Mouse (Mus musculus) lung, embryonic 14.5 days (tissue): ENCODE data around the gene Adat2. TPM values are rescaled to one million over a fixed set of nuclear protein-coding genes. Genes with fewer than 3 reads are reported as not detected.

Experiments
- ATAC-seq: fragments of 200-750 bp; cut with Nextera tagmentation; 2 replicates; pipeline ENCODE4 v1.8.0; 2017; ENCODE audit warnings: mild to moderate bottlenecking, moderate TSS enrichment, moderate library complexity; ENCODE audit not compliant: insufficient read depth
- DNase-seq: peaks from one replicate; pipeline ENCODE4 v3.0.0-alpha.2; 2015
- H3K27ac ChIP-seq: fragments of 300-500 bp; sonication (generic); 2 replicates; pipeline ENCODE4 v1.5.1; 2014; ENCODE audit warnings: low read depth, mild to moderate bottlenecking, moderate library complexity
- H3K27me3 ChIP-seq: fragments of 300-500 bp; sonication (generic); 2 replicates; pipeline ENCODE4 v1.6.1; 2014; ENCODE audit warnings: low read length, control low read depth; ENCODE audit not compliant: insufficient read depth
- H3K36me3 ChIP-seq: fragments of 300-500 bp; sonication (generic); 2 replicates; pipeline ENCODE4 v1.6.1; 2014; ENCODE audit warnings: control low read depth; ENCODE audit not compliant: insufficient read depth
- H3K4me1 ChIP-seq: fragments of 300-500 bp; sonication (generic); 2 replicates; pipeline ENCODE4 v1.6.1; 2014; ENCODE audit warnings: antibody characterized with exemption, control low read depth; ENCODE audit not compliant: insufficient read depth
- H3K4me2 ChIP-seq: fragments of 300-500 bp; sonication (generic); 2 replicates; pipeline ENCODE4 v1.6.1; 2014; ENCODE audit warnings: mild to moderate bottlenecking
- H3K4me3 ChIP-seq: fragments of 300-500 bp; sonication (generic); 2 replicates; pipeline ENCODE4 v1.5.1; 2014; ENCODE audit warnings: low read depth, low read length
- H3K9ac ChIP-seq: fragments of 300-500 bp; sonication (generic); 2 replicates; pipeline ENCODE4 v1.6.1; 2014
- H3K9me3 ChIP-seq: fragments of 300-500 bp; sonication (generic); 2 replicates; pipeline ENCODE4 v1.6.1; 2016; ENCODE audit warnings: low read depth, low read length, control low read depth
- CTCF ChIP-seq: IDR thresholded peaks from 2 replicates; pipeline ENCODE4 v1.5.1; 2016; ENCODE audit warnings: antibody characterized with exemption, low read depth
- WGBS: fragments of 180-500 bp; shearing (Covaris S2); extraction: QIAGEN DNeasy Blood & Tissue Kit; methylation state at CpG from one replicate; pipeline ENCODE4 v1.1.7; 2014; 5-methylcytosine and 5-hydroxymethylcytosine counted together
- polyA plus RNA-seq: library from polyadenylated mRNA; unstranded; fragments of >200 nt; fragmentation: Nextera tagmentation; extraction: Ambion mirVana; gene quantifications from 2 replicates; pipeline ENCODE4 v1.2.1, GENCODE M21; 2014

Adat2 gene
- polyA plus RNA-seq, 1 experiment from 2014 or later = 6.1 TPM

GRCm38 (mm10) chr10:13553498-13553985, 848 bp downstream of the Adat2 start:
- H3K4me1 ChIP-seq = no peaks in the 10 kb centered on the region; the same call in 1 of the 2 replicates
- ATAC-seq (peak; percentile 21), DNase-seq (peak; percentile 18)
- H3K36me3 ChIP-seq = peaks cover 4% of the 10 kb centered on the region; the same call in 1 of the 2 replicates
- no peaks in the 10 kb centered on the region for H3K9me3 ChIP-seq
- H3K27me3 ChIP-seq = no peaks in the 10 kb centered on the region
- WGBS = 20% methylated on average over 10 of the region's 10 CpGs
- peak overlapping the region; percentile 70 for H3K27ac ChIP-seq
- peak overlapping the region; percentile 84 for H3K4me2 ChIP-seq
- peak overlapping the region; percentile 83 for H3K9ac ChIP-seq
- peak overlapping the region; percentile 72 for H3K4me3 ChIP-seq
- TF ChIP-seq CTCF = no peak

- Histone ChIP-seq H3K9ac (no peak overlapping the region), H3K27ac (no peak overlapping the region), H3K36me3 (peaks cover 4% of the 10 kb centered on the region; the same call in 1 of the 2 replicates), H3K27me3 (no peaks in the 10 kb centered on the region), H3K4me3 (no peak overlapping the region), H3K4me2 (no peak overlapping the region), H3K4me1 (no peaks in the 10 kb centered on the region; the same call in 1 of the 2 replicates), H3K9me3 (no peaks in the 10 kb centered on the region)
- ATAC-seq (no peak), DNase-seq (no peak)
- 97% methylated on average over 1 of the region's 1 CpGs for WGBS
- TF ChIP-seq CTCF = no peak
These were observed 1.6 kb downstream of the Adat2 start for GRCm38 (mm10) chr10:13554316-13554715.

GRCm38 (mm10) chr10:13560014-13560674, 7.5 kb downstream of the Adat2 start:
- TF ChIP-seq CTCF = no peak
- peaks cover 18% of the 10 kb centered on the region; the same call in 1 of the 2 replicates for H3K36me3 ChIP-seq
- no peak for ATAC-seq
- H3K27ac ChIP-seq = no peak overlapping the region
- H3K9ac ChIP-seq = no peak overlapping the region
- 88% methylated on average over 13 of the region's 13 CpGs for WGBS
- H3K4me1 ChIP-seq = no peaks in the 10 kb centered on the region
- no peaks in the 10 kb centered on the region for H3K27me3 ChIP-seq
- H3K4me2 ChIP-seq = no peak overlapping the region
- no peak overlapping the region for H3K4me3 ChIP-seq
- no peaks in the 10 kb centered on the region for H3K9me3 ChIP-seq
- DNase-seq = no peak

- H3K27ac ChIP-seq = no peak overlapping the region
- 0 out of 2 replicates have a peak overlapping the region, but pooled peaks have one; percentile 8 for H3K4me3 ChIP-seq
- WGBS = 24% methylated on average over 24 of the region's 24 CpGs
- H3K4me2 ChIP-seq = peak overlapping the region; percentile 56
- peak; percentile 95 for TF ChIP-seq CTCF
- no peak overlapping the region for H3K9ac ChIP-seq
- no peaks in the 10 kb centered on the region for H3K4me1 ChIP-seq
- peak; percentile 74; the same call in 1 of the 2 replicates for ATAC-seq
- no peaks in the 10 kb centered on the region for H3K9me3 ChIP-seq
- DNase-seq = peak; percentile 86
- peaks cover 13% of the 10 kb centered on the region; the same call in 1 of the 2 replicates for H3K36me3 ChIP-seq
- no peaks in the 10 kb centered on the region for H3K27me3 ChIP-seq
These were observed 11.8 kb downstream of the Adat2 start for GRCm38 (mm10) chr10:13564364-13565079.

GRCm38 (mm10) chr10:13565080-13565448, 12.4 kb downstream of the Adat2 start:
- Histone ChIP-seq H3K4me2 (peak overlapping the region; percentile 56), H3K36me3 (peaks cover 12% of the 10 kb centered on the region; the same call in 1 of the 2 replicates), H3K9ac (no peak overlapping the region), H3K9me3 (no peaks in the 10 kb centered on the region), H3K4me1 (no peaks in the 10 kb centered on the region; the same call in 1 of the 2 replicates), H3K27me3 (no peaks in the 10 kb centered on the region), H3K27ac (no peak overlapping the region), H3K4me3 (0 out of 2 replicates have a peak overlapping the region, but pooled peaks have one; percentile 8)
- WGBS = 45% methylated on average over 8 of the region's 8 CpGs
- DNase-seq (no peak), ATAC-seq (no peak)
- TF ChIP-seq CTCF = no peak

- DNase-seq (no peak), ATAC-seq (no peak)
- H3K4me1 ChIP-seq = no peaks in the 10 kb centered on the region; the same call in 1 of the 2 replicates
- H3K9ac ChIP-seq = no peak overlapping the region
- H3K36me3 ChIP-seq = 0 out of 2 replicates have a peak, but pooled peaks cover 4% of the 10 kb centered on the region
- H3K27ac ChIP-seq = no peak overlapping the region
- WGBS = 53% methylated on average over 13 of the region's 13 CpGs
- no peak overlapping the region for H3K4me3 ChIP-seq
- TF ChIP-seq CTCF = no peak
- no peak overlapping the region for H3K4me2 ChIP-seq
- no peaks in the 10 kb centered on the region for H3K9me3 ChIP-seq
- H3K27me3 ChIP-seq = no peaks in the 10 kb centered on the region
These were observed 13.7 kb downstream of the Adat2 start for GRCm38 (mm10) chr10:13566393-13566792.

GRCm38 (mm10) chr10:13569818-13570217, 17.1 kb downstream of the Adat2 start:
- TF ChIP-seq CTCF = no peak
- Histone ChIP-seq H3K27me3 (no peaks in the 10 kb centered on the region), H3K9ac (no peak overlapping the region), H3K4me3 (no peak overlapping the region), H3K27ac (no peak overlapping the region), H3K9me3 (no peaks in the 10 kb centered on the region), H3K4me1 (no peaks in the 10 kb centered on the region; the same call in 1 of the 2 replicates), H3K4me2 (no peak overlapping the region), H3K36me3 (no peaks in the 10 kb centered on the region)
- peak; percentile 35; the same call in 1 of the 2 replicates for ATAC-seq
- WGBS = 46% methylated on average over 7 of the region's 7 CpGs
- peak; percentile 51 for DNase-seq
